In the genomic region with DNA sequence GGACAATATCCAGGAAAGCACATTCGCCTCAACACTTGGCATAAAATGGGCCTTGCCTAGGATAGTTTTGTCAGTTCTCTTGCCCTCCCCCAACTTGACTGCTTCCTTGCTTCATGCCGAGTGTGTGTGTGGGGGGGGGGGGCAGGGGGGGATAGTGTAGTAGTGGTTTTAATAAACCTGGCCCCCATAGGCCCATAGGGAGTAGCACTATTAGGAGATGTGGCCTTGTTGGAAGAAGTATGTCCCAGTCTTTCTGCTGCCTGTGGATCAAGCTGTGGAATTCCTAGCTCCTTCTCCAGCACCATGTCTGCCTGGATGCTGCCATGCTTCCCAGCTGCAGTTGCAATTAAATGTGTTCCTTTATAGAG, we compare ENCODE assay signal across 11 mouse cellular contexts.
A peak's percentile ranks its signal among the peaks of the same experiment; 100 is the strongest.
DNase-seq lines count a peak whose midpoint lies in the region; ATAC-seq and TF ChIP-seq lines count a peak whose summit lies in the region.
"Had no signal": no experiment of that assay in that cellular context is flagged by ENCODE, and none has a peak within 500 bp of the region (broad histone marks: within the 10 kb centered on the region; RNA-seq: fewer than 3 reads in every experiment).

No protein-coding gene starts in this region.

- no peak overlapping the region for H3K4me2 ChIP-seq in intestine, embryonic 14.5 days (ENCODE audit: low read length)
- H3K4me2 ChIP-seq in intestine, postnatal 0 days (replicated peaks; ENCODE audit: low read depth) = no peak overlapping the region
- H3K4me2 ChIP-seq in forebrain, embryonic 11.5 days (ENCODE audit: low read depth, low read length, severe bottlenecking) = no peak overlapping the region
- peak overlapping the region; percentile 19; the same call in 1 of the 2 replicates for H3K4me2 ChIP-seq in hindbrain, postnatal 0 days (ENCODE audit: low read depth, low read length)
- H3K4me2 ChIP-seq in neural tube, embryonic 12.5 days (replicated peaks) = peak overlapping the region; percentile 19; the same call in 1 of the 2 replicates

- no peak for ATAC-seq in intestine, embryonic 14.5 days (replicated peaks; ENCODE audit: low FRiP score, low TSS enrichment, low read depth)
- no peak for ATAC-seq in intestine, postnatal 0 days
- ATAC-seq in forebrain, embryonic 11.5 days (replicated peaks; ENCODE audit: low FRiP score) = peak; percentile 53
- no peak; the same call in 1 of the 2 replicates for ATAC-seq in hindbrain, postnatal 0 days
- ATAC-seq in neural tube, embryonic 12.5 days (ENCODE audit: low FRiP score, low read depth) = peak; percentile 18; the same call in 1 of the 2 replicates
- ATAC-seq: intestine, embryonic 16.5 days had no signal

- no peaks in the 10 kb centered on the region for H3K36me3 ChIP-seq in intestine, embryonic 14.5 days (ENCODE audit: control insufficient read depth, insufficient read depth, low read length)
- H3K36me3 ChIP-seq in intestine, postnatal 0 days (ENCODE audit: control insufficient read depth, insufficient read depth) = no peaks in the 10 kb centered on the region
- no peaks in the 10 kb centered on the region for H3K36me3 ChIP-seq in forebrain, embryonic 11.5 days (ENCODE audit: control insufficient read depth, insufficient read depth, low read length)
- no peaks in the 10 kb centered on the region for H3K36me3 ChIP-seq in hindbrain, postnatal 0 days (ENCODE audit: insufficient read depth, low read length)
- H3K36me3 ChIP-seq in neural tube, embryonic 12.5 days = no peaks in the 10 kb centered on the region

- H3K4me1 ChIP-seq in intestine, embryonic 14.5 days (replicated peaks; ENCODE audit: control insufficient read depth, insufficient read depth, low read length) = 0 out of 2 replicates have a peak, but pooled peaks cover 5% of the 10 kb centered on the region
- no peaks in the 10 kb centered on the region for H3K4me1 ChIP-seq in intestine, postnatal 0 days (replicated peaks; ENCODE audit: control insufficient read depth, insufficient read depth, low read length)
- H3K4me1 ChIP-seq in forebrain, embryonic 11.5 days (replicated peaks; ENCODE audit: control insufficient read depth, insufficient read depth, low read length) = no peaks in the 10 kb centered on the region; the same call in 1 of the 2 replicates
- H3K4me1 ChIP-seq in hindbrain, postnatal 0 days (ENCODE audit: insufficient read depth, low read length) = no peaks in the 10 kb centered on the region; the same call in none of the 2 replicates
- peaks cover 16% of the 10 kb centered on the region for H3K4me1 ChIP-seq in neural tube, embryonic 12.5 days

- no peaks in the 10 kb centered on the region for H3K9me3 ChIP-seq in intestine, embryonic 14.5 days (ENCODE audit: control insufficient read depth, low read length)
- H3K9me3 ChIP-seq in intestine, postnatal 0 days (ENCODE audit: control insufficient read depth) = no peaks in the 10 kb centered on the region
- H3K9me3 ChIP-seq in forebrain, embryonic 11.5 days (ENCODE audit: control insufficient read depth, low read length) = no peaks in the 10 kb centered on the region
- H3K9me3 ChIP-seq in hindbrain, postnatal 0 days (ENCODE audit: low read length) = no peaks in the 10 kb centered on the region
- no peaks in the 10 kb centered on the region for H3K9me3 ChIP-seq in neural tube, embryonic 12.5 days

- H3K4me3 ChIP-seq in intestine, embryonic 14.5 days (ENCODE audit: low read depth, low read length) = no peak overlapping the region
- H3K4me3 ChIP-seq in intestine, postnatal 0 days (ENCODE audit: low read depth, low read length) = no peak overlapping the region
- H3K4me3 ChIP-seq in forebrain, embryonic 11.5 days (ENCODE audit: low read depth, low read length) = no peak overlapping the region
- H3K4me3 ChIP-seq in hindbrain, postnatal 0 days (ENCODE audit: low read length) = no peak overlapping the region
- H3K4me3 ChIP-seq in neural tube, embryonic 12.5 days = no peak overlapping the region
- H3K4me3 ChIP-seq: myocyte had no signal

- DNase-seq in intestine, embryonic 14.5 days (ENCODE audit: low spot score) = peak; percentile 40
- DNase-seq in forebrain, embryonic 11.5 days (ENCODE audit: low spot score) = no peak
- no peak for DNase-seq in hindbrain, postnatal 0 days (ENCODE audit: low spot score)
- DNase-seq in adrenal gland, postnatal 25 days = no peak
- no peak for DNase-seq in adrenal gland, postnatal 36 days
- DNase-seq: layer of hippocampus, postnatal 36 days; right cerebral cortex, postnatal 25 days had no signal

- 29% methylated on average over 2 of the region's 2 CpGs for WGBS in intestine, embryonic 14.5 days
- WGBS in intestine, postnatal 0 days = 46% methylated on average over 2 of the region's 2 CpGs
- WGBS in forebrain, embryonic 11.5 days = 36% methylated on average over 2 of the region's 2 CpGs
- 16% methylated on average over 2 of the region's 2 CpGs for WGBS in hindbrain, postnatal 0 days
- 33% methylated on average over 2 of the region's 2 CpGs for WGBS in neural tube, embryonic 12.5 days

- H3K27me3 ChIP-seq in intestine, embryonic 14.5 days (replicated peaks; ENCODE audit: control insufficient read depth, insufficient read depth, low read length) = no peaks in the 10 kb centered on the region
- H3K27me3 ChIP-seq in intestine, postnatal 0 days (replicated peaks; ENCODE audit: control insufficient read depth, insufficient read depth, low read length) = no peaks in the 10 kb centered on the region
- H3K27me3 ChIP-seq in forebrain, embryonic 11.5 days (ENCODE audit: control insufficient read depth, insufficient read depth, low read length) = peaks cover 17% of the 10 kb centered on the region; the same call in 1 of the 2 replicates
- H3K27me3 ChIP-seq in hindbrain, postnatal 0 days (ENCODE audit: insufficient read depth, low read length) = no peaks in the 10 kb centered on the region
- no peaks in the 10 kb centered on the region; the same call in 1 of the 2 replicates for H3K27me3 ChIP-seq in neural tube, embryonic 12.5 days (replicated peaks)

- H3K27ac ChIP-seq in intestine, embryonic 14.5 days (ENCODE audit: low read depth) = no peak overlapping the region
- H3K27ac ChIP-seq in intestine, postnatal 0 days (ENCODE audit: low read depth, low read length) = no peak overlapping the region
- no peak overlapping the region for H3K27ac ChIP-seq in forebrain, embryonic 11.5 days (ENCODE audit: low read depth, low read length)
- no peak overlapping the region for H3K27ac ChIP-seq in hindbrain, postnatal 0 days
- H3K27ac ChIP-seq in neural tube, embryonic 12.5 days = 0 out of 2 replicates have a peak overlapping the region, but pooled peaks have one; percentile 23

- H3K9ac ChIP-seq in intestine, embryonic 14.5 days (ENCODE audit: low read length) = no peak overlapping the region
- no peak overlapping the region for H3K9ac ChIP-seq in intestine, postnatal 0 days (ENCODE audit: low read depth, low read length)
- H3K9ac ChIP-seq in forebrain, embryonic 11.5 days (ENCODE audit: low read length) = no peak overlapping the region
- no peak overlapping the region for H3K9ac ChIP-seq in hindbrain, postnatal 0 days (replicated peaks; ENCODE audit: low read length)
- H3K9ac ChIP-seq in neural tube, embryonic 12.5 days = no peak overlapping the region

- no peak for TF ChIP-seq CTCF in intestine, postnatal 0 days (IDR thresholded peaks at IDR 0.05; ENCODE audit: low read depth)
- no peak for TF ChIP-seq CTCF in hindbrain, postnatal 0 days (IDR thresholded peaks at IDR 0.05; ENCODE audit: low read depth)

Comparison
In these comparisons a context has a peak if more than half of its experiments do, and no peak if none do; other contexts are left out.
1. ATAC-seq: peak in forebrain, embryonic 11.5 days (single experiment) and neural tube, embryonic 12.5 days (single experiment); none in intestine, embryonic 14.5 days (single experiment), intestine, postnatal 0 days (single experiment) and hindbrain, postnatal 0 days (single experiment).
2. H3K4me2 ChIP-seq: peak in hindbrain, postnatal 0 days (single experiment) and neural tube, embryonic 12.5 days (single experiment); none in intestine, embryonic 14.5 days (single experiment), intestine, postnatal 0 days (single experiment) and forebrain, embryonic 11.5 days (single experiment).